Mouse (Mus musculus): Measurements from ENCODE around the gene Bik. TPM values are rescaled to one million over a fixed set of nuclear protein-coding genes. Genes with fewer than 3 reads are reported as not detected.
A peak's percentile ranks its signal among the peaks of the same experiment; 100 is the strongest.

Bik gene
- total and polyA plus RNA-seq, 2 experiments from 2014 or later = 37.7 to 49.6 TPM

DNA sequence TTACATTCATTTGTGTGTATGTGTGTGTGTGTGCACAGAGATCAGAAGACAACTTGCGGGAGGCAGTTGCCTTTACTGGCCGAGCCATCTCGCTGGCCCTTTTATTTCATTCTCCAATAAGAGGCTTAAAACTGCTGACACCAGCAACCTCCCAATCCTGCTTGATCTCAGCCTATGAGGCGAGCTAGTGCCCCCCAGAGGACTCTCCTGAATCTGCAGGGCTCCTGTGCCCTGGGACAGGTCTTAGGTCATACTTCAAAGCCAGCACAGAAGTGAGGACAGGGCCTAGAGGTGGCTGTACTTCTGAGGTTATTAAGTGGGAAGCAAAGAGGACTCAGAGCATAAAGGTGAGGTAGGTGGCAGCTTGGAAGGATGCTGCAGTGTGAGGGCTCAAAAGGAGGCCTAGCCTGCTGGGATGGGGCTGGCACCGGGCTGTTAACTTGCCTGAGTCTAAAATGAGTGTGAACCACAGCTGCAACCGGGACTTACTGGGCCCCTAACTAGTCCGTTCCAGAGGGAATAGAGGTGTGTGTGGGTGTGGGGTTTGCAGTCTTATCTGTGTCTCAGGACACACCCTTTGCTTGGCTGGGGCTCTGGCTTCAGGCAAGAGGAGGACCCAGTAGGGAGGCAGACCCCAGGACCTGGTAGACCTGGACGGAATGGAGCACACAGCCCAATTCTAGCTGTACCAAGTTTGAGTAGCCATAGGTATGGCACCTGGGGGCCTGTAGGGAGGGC, 56.9 kb downstream of the Bik start:
- Histone ChIP-seq H3K9ac (replicated peaks; ENCODE audit: low read depth, low read length) (no peak overlapping the region), H3K27ac (ENCODE audit: low read depth) (no peak overlapping the region), H3K9me3 (replicated peaks; ENCODE audit: control insufficient read depth, low read length) (peaks cover 5% of the 10 kb centered on the region; the same call in 1 of the 2 replicates), H3K4me3 (ENCODE audit: low read depth, low read length) (no peak overlapping the region), H3K4me1 (ENCODE audit: control insufficient read depth, insufficient read depth) (no peaks in the 10 kb centered on the region), H3K27me3 (ENCODE audit: control insufficient read depth, insufficient read depth, low read length) (no peaks in the 10 kb centered on the region), H3K4me2 (ENCODE audit: low read depth, low read length) (no peak overlapping the region), H3K36me3 (replicated peaks; ENCODE audit: control insufficient read depth, insufficient read depth, low read length) (peaks cover 59% of the 10 kb centered on the region)
- ATAC-seq (ENCODE audit: insufficient read depth, low read depth) (peak; percentile 67), DNase-seq (ENCODE audit: low spot score) (peak; percentile 32)
- peak; percentile 59 for TF ChIP-seq CTCF (IDR thresholded peaks at IDR 0.05; ENCODE audit: low read depth)
- no peak for TF ChIP-seq EP300 (IDR thresholded peaks at IDR 0.05; ENCODE audit: low read depth)
- 74% methylated on average over 8 of the region's 8 CpGs for WGBS

DNA sequence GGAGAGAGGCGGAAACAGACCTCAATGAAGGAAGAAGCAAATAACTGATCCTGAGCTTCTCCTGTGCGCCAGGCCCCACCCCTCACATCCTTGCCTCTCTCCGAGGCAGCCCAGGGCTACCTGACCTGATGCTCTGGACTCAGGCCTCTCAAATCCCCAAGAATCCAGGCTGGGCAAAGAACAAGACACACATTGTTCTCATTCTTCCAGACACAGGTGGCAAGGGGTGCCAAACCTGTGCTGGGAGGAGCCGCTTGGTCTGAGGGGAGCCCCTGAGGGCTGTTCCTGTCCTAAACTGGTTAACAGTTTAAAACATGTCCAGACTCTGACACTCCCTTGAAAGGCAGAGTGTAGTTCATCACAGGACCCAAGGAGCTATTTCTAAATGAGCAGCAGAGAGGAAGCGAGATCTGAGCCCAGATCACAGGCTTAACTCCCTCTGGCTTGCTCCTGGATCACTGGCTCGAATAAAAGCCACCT, 58.1 kb downstream of the Bik start:
- Histone ChIP-seq H3K4me2 (ENCODE audit: low read depth, low read length) (no peak overlapping the region), H3K27me3 (ENCODE audit: control insufficient read depth, insufficient read depth, low read length) (no peaks in the 10 kb centered on the region), H3K9me3 (replicated peaks; ENCODE audit: control insufficient read depth, low read length) (peaks cover 5% of the 10 kb centered on the region; the same call in 1 of the 2 replicates), H3K4me3 (ENCODE audit: low read depth, low read length) (no peak overlapping the region), H3K4me1 (ENCODE audit: control insufficient read depth, insufficient read depth) (no peaks in the 10 kb centered on the region), H3K27ac (ENCODE audit: low read depth) (no peak overlapping the region), H3K36me3 (replicated peaks; ENCODE audit: control insufficient read depth, insufficient read depth, low read length) (peaks cover 50% of the 10 kb centered on the region), H3K9ac (replicated peaks; ENCODE audit: low read depth, low read length) (no peak overlapping the region)
- WGBS = 86% methylated on average over 6 of the region's 6 CpGs
- ATAC-seq (ENCODE audit: insufficient read depth, low read depth) = no peak
- TF ChIP-seq EP300 (IDR thresholded peaks at IDR 0.05; ENCODE audit: low read depth) (no peak), CTCF (IDR thresholded peaks at IDR 0.05; ENCODE audit: low read depth) (no peak)
- DNase-seq (ENCODE audit: low spot score) = no peak

DNA sequence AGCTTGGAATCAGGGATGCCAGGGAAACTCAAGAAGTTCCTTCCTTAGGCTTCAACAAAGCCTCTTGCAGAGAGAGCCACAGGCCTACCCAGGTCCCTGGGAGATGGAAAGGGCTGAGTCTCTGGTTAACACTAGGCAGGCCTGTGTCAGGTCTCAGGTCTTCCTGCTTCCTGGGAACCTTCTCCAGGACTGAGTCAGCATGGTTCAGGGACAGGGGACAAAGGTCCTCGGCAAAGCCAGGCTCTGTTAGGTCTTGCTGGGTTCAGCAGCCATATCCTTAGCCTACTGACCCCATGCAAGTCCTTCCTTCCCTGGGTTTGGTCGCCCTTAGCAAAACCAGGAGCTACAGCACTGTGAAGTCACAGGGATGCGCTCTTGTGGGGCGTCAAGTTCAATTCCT, 64.2 kb downstream of the Bik start:
- Histone ChIP-seq H3K4me3 (ENCODE audit: low read depth, low read length) (no peak overlapping the region), H3K36me3 (replicated peaks; ENCODE audit: control insufficient read depth, insufficient read depth, low read length) (peaks cover 14% of the 10 kb centered on the region), H3K9ac (replicated peaks; ENCODE audit: low read depth, low read length) (no peak overlapping the region), H3K9me3 (replicated peaks; ENCODE audit: control insufficient read depth, low read length) (peaks cover 4% of the 10 kb centered on the region; the same call in 1 of the 2 replicates), H3K27ac (ENCODE audit: low read depth) (no peak overlapping the region), H3K4me1 (ENCODE audit: control insufficient read depth, insufficient read depth) (0 out of 2 replicates have a peak, but pooled peaks cover 4% of the 10 kb centered on the region), H3K4me2 (ENCODE audit: low read depth, low read length) (no peak overlapping the region), H3K27me3 (ENCODE audit: control insufficient read depth, insufficient read depth, low read length) (no peaks in the 10 kb centered on the region)
- DNase-seq (ENCODE audit: low spot score) = no peak
- TF ChIP-seq CTCF (IDR thresholded peaks at IDR 0.05; ENCODE audit: low read depth) (no peak), EP300 (IDR thresholded peaks at IDR 0.05; ENCODE audit: low read depth) (no peak)
- 86% methylated on average over 4 of the region's 4 CpGs for WGBS
- ATAC-seq (ENCODE audit: insufficient read depth, low read depth) = no peak

DNA sequence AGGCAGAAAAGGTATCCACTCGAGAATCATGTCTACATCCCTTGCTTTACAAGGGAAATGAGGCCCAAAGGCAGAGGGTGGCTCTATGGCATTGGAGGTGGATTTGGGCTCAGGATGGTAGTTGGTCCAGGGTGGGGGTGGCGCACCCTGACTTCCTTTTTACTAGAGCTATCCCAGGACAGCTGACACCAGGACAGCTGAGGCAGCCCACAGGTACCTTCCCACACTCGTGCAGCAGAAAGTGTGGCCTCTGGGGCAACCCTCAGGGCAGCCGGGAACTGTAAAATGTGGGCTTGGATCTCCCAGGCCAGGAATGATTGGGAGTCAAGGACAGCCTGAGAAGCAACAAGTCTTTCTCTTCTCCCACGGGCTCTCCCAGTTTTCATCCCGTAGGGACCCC, 65.1 kb downstream of the Bik start:
- no peak overlapping the region for H3K9ac ChIP-seq (replicated peaks; ENCODE audit: low read depth, low read length)
- WGBS = 78% methylated on average over 5 of the region's 6 CpGs

DNA sequence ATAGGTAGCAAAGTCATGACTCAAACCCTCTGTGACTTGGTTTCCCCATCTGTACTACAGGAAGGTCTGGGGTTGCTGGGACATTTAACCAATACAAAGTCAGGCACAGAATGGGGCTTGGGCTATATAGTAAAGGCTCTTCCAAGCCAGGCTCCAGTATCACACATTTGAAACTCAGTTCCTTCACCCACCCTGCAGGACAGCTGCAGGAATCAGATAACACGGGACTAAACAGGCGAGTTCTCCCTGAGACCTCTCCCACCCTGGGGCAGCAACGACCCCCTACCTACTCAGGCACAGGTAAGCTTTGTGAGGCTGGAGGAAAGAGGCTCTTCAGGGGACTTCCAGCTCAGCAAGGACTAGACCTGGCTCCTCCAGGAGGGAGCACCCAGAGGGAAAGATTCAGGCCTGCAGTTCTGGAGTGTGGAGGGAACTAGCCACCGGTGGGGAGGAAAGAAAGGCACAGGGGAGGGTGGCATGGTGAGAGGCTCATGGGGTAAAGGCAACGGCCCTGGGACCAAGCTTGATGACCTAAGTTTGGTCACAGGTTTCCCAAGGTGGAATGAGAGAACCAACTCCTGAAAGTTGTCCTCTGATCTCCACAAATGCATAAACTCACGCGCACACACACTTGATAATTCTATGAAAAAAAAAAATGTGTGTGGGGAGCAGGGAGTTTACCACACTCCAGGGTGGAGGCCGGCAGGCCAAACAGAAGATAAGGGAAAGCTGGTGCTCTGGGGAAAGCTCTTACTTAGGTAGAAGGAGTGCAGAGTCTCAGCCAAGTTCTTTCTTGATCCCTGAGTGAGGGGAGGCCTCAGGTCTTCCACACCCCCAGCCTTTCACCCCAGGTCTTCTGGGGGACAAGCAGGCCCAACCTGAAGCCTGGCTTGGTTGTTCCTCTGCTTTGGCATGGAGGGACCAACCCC, 65.9 kb downstream of the Bik start:
- Histone ChIP-seq H3K4me1 (ENCODE audit: control insufficient read depth, insufficient read depth) (0 out of 2 replicates have a peak, but pooled peaks cover 4% of the 10 kb centered on the region), H3K4me3 (ENCODE audit: low read depth, low read length) (no peak overlapping the region), H3K27ac (ENCODE audit: low read depth) (no peak overlapping the region), H3K36me3 (replicated peaks; ENCODE audit: control insufficient read depth, insufficient read depth, low read length) (0 out of 2 replicates have a peak, but pooled peaks cover 3% of the 10 kb centered on the region), H3K4me2 (ENCODE audit: low read depth, low read length) (no peak overlapping the region), H3K9ac (replicated peaks; ENCODE audit: low read depth, low read length) (no peak overlapping the region), H3K27me3 (ENCODE audit: control insufficient read depth, insufficient read depth, low read length) (no peaks in the 10 kb centered on the region), H3K9me3 (replicated peaks; ENCODE audit: control insufficient read depth, low read length) (no peaks in the 10 kb centered on the region)
- ATAC-seq (ENCODE audit: insufficient read depth, low read depth) = no peak
- WGBS = 49% methylated on average over 8 of the region's 8 CpGs
- TF ChIP-seq EP300 (IDR thresholded peaks at IDR 0.05; ENCODE audit: low read depth) (no peak), CTCF (IDR thresholded peaks at IDR 0.05; ENCODE audit: low read depth) (no peak)
- no peak for DNase-seq (ENCODE audit: low spot score)

More for the DNA sequence above, 65.1 kb downstream of the Bik start:
- 0 out of 2 replicates have a peak, but pooled peaks cover 4% of the 10 kb centered on the region for H3K4me1 ChIP-seq (ENCODE audit: control insufficient read depth, insufficient read depth)
- no peaks in the 10 kb centered on the region for H3K27me3 ChIP-seq (ENCODE audit: control insufficient read depth, insufficient read depth, low read length)
- H3K27ac ChIP-seq (ENCODE audit: low read depth) = no peak overlapping the region
- no peak for ATAC-seq (ENCODE audit: insufficient read depth, low read depth)
- DNase-seq (ENCODE audit: low spot score) = no peak
- H3K9me3 ChIP-seq (replicated peaks; ENCODE audit: control insufficient read depth, low read length) = no peaks in the 10 kb centered on the region
- TF ChIP-seq CTCF (IDR thresholded peaks at IDR 0.05; ENCODE audit: low read depth) = no peak
- no peak for TF ChIP-seq EP300 (IDR thresholded peaks at IDR 0.05; ENCODE audit: low read depth)
- H3K36me3 ChIP-seq (replicated peaks; ENCODE audit: control insufficient read depth, insufficient read depth, low read length) = peaks cover 5% of the 10 kb centered on the region
- no peak overlapping the region for H3K4me2 ChIP-seq (ENCODE audit: low read depth, low read length)
- no peak overlapping the region for H3K4me3 ChIP-seq (ENCODE audit: low read depth, low read length)

Measured in heart, postnatal 0 days (tissue).